Comparison of ENCODE assay signal across 22 mouse cellular contexts in genomic region chr12:83413684-83414083, GRCm38 (mm10).
DNase-seq lines count a peak whose midpoint lies in the region; ATAC-seq and TF ChIP-seq lines count a peak whose summit lies in the region.
"Had no signal": no experiment of that assay in that cellular context is flagged by ENCODE, and none has a peak within 500 bp of the region (broad histone marks: within the 10 kb centered on the region; RNA-seq: fewer than 3 reads in every experiment).

No protein-coding gene starts in this region.

- H3K4me1 ChIP-seq in heart, embryonic 10.5 days = peaks cover 52% of the 10 kb centered on the region
- peaks cover 36% of the 10 kb centered on the region for H3K4me1 ChIP-seq in heart, embryonic 11.5 days (ENCODE audit: control insufficient read depth, insufficient read depth, low read length)
- no peaks in the 10 kb centered on the region for H3K4me1 ChIP-seq in midbrain, embryonic 11.5 days (ENCODE audit: control insufficient read depth, insufficient read depth, low read length)
- H3K4me1 ChIP-seq in midbrain, embryonic 10.5 days = peaks cover 20% of the 10 kb centered on the region

- no peak overlapping the region for H3K9ac ChIP-seq in heart, embryonic 11.5 days (ENCODE audit: low read depth, low read length)
- H3K9ac ChIP-seq in midbrain, embryonic 11.5 days (ENCODE audit: low read length) = no peak overlapping the region
- H3K9ac ChIP-seq: embryonic facial prominence, embryonic 13.5 days; embryonic facial prominence, embryonic 15.5 days had no signal

- 90% methylated on average over 5 of the region's 5 CpGs for WGBS in heart, embryonic 10.5 days
- WGBS in heart, embryonic 11.5 days (ENCODE audit: insufficient replicate concordance) = 93% methylated on average over 5 of the region's 5 CpGs
- 96% methylated on average over 5 of the region's 5 CpGs for WGBS in midbrain, embryonic 11.5 days
- WGBS in midbrain, embryonic 10.5 days = 90% methylated on average over 5 of the region's 5 CpGs

- no peak for DNase-seq in gastrocnemius, adult 2 months
- no peak for DNase-seq in gastrocnemius, postnatal 10 days
- no peak for DNase-seq in heart, embryonic 10.5 days (ENCODE audit: low spot score)
- DNase-seq in midbrain, embryonic 11.5 days (ENCODE audit: low spot score, missing footprints) = peak; percentile 53
- DNase-seq in midbrain, embryonic 10.5 days (ENCODE audit: low spot score) = no peak
- DNase-seq: adrenal gland, adult 2 months; adrenal gland, postnatal 10 days; adrenal gland, postnatal 25 days; cerebellum, adult 11 months; cerebellum, adult 18-20 months; cerebellum, adult 8-10 months; cerebellum, adult 9-11 months; cerebellum, postnatal 14 days; cerebellum, postnatal 36 days; embryo, embryonic 11 days had no signal

- no peaks in the 10 kb centered on the region for H3K36me3 ChIP-seq in heart, embryonic 10.5 days
- H3K36me3 ChIP-seq in heart, embryonic 11.5 days (ENCODE audit: control insufficient read depth, insufficient read depth, low read length) = no peaks in the 10 kb centered on the region
- H3K36me3 ChIP-seq in midbrain, embryonic 11.5 days (ENCODE audit: control insufficient read depth, insufficient read depth, low read length) = no peaks in the 10 kb centered on the region
- no peaks in the 10 kb centered on the region for H3K36me3 ChIP-seq in midbrain, embryonic 10.5 days
- H3K36me3 ChIP-seq: embryonic facial prominence, embryonic 13.5 days; embryonic facial prominence, embryonic 15.5 days; forebrain, embryonic 10.5 days had no signal

- no peak overlapping the region for H3K4me3 ChIP-seq in gastrocnemius, adult 2 months
- no peak overlapping the region for H3K4me3 ChIP-seq in heart, embryonic 10.5 days
- H3K4me3 ChIP-seq in heart, embryonic 11.5 days (ENCODE audit: low read depth, low read length) = no peak overlapping the region
- H3K4me3 ChIP-seq in midbrain, embryonic 11.5 days (ENCODE audit: low read depth, low read length) = no peak overlapping the region
- no peak overlapping the region for H3K4me3 ChIP-seq in midbrain, embryonic 10.5 days
- H3K4me3 ChIP-seq: embryonic facial prominence, embryonic 13.5 days; embryonic facial prominence, embryonic 15.5 days; erythroblast, embryonic 14.5 days; forebrain, embryonic 10.5 days had no signal

- H3K4me2 ChIP-seq in heart, embryonic 11.5 days = no peak overlapping the region
- H3K4me2 ChIP-seq in midbrain, embryonic 11.5 days = no peak overlapping the region
- H3K4me2 ChIP-seq: embryonic facial prominence, embryonic 13.5 days; embryonic facial prominence, embryonic 15.5 days had no signal

- H3K27me3 ChIP-seq in heart, embryonic 10.5 days (ENCODE audit: insufficient read depth, poor library complexity, severe bottlenecking) = no peaks in the 10 kb centered on the region
- no peaks in the 10 kb centered on the region for H3K27me3 ChIP-seq in heart, embryonic 11.5 days (ENCODE audit: control insufficient read depth, insufficient read depth, low read length)
- no peaks in the 10 kb centered on the region for H3K27me3 ChIP-seq in midbrain, embryonic 11.5 days (ENCODE audit: control insufficient read depth, insufficient read depth, low read length)
- no peaks in the 10 kb centered on the region for H3K27me3 ChIP-seq in midbrain, embryonic 10.5 days (ENCODE audit: low read depth, poor library complexity, severe bottlenecking)
- H3K27me3 ChIP-seq: embryonic facial prominence, embryonic 13.5 days; embryonic facial prominence, embryonic 15.5 days had no signal

- H3K27ac ChIP-seq in gastrocnemius, adult 2 months = peak overlapping the region; percentile 93
- H3K27ac ChIP-seq in heart, embryonic 10.5 days = peak overlapping the region; percentile 66; the same call in 1 of the 2 replicates
- no peak overlapping the region for H3K27ac ChIP-seq in heart, embryonic 11.5 days (ENCODE audit: low read depth, low read length)
- H3K27ac ChIP-seq in midbrain, embryonic 11.5 days (ENCODE audit: low read depth, low read length) = no peak overlapping the region
- H3K27ac ChIP-seq in midbrain, embryonic 10.5 days (replicated peaks) = no peak overlapping the region
- H3K27ac ChIP-seq: embryonic facial prominence, embryonic 15.5 days; forebrain, embryonic 10.5 days had no signal

- no peak for TF ChIP-seq CTCF in gastrocnemius, adult 2 months (IDR thresholded peaks at IDR 0.05)

- ATAC-seq in heart, embryonic 11.5 days (replicated peaks; ENCODE audit: insufficient number of reproducible peaks, low FRiP score, low TSS enrichment) = no peak
- no peak for ATAC-seq in midbrain, embryonic 11.5 days (ENCODE audit: low FRiP score)
- ATAC-seq: forebrain, embryonic 14.5 days; forebrain, embryonic 16.5 days had no signal

- intact Hi-C loops in gastrocnemius, adult 2 months (cut with DNase I) = loop anchor here (5.0 kb wide), 1 partner anchor 36 kb away; no protein-coding TSS in a partner anchor

- H3K9me3 ChIP-seq in heart, embryonic 10.5 days = no peaks in the 10 kb centered on the region
- H3K9me3 ChIP-seq in heart, embryonic 11.5 days (replicated peaks; ENCODE audit: control insufficient read depth, low read length) = no peaks in the 10 kb centered on the region
- H3K9me3 ChIP-seq in midbrain, embryonic 11.5 days (ENCODE audit: control insufficient read depth, low read length) = no peaks in the 10 kb centered on the region
- no peaks in the 10 kb centered on the region for H3K9me3 ChIP-seq in midbrain, embryonic 10.5 days (replicated peaks)
- H3K9me3 ChIP-seq: embryonic facial prominence, embryonic 15.5 days; forebrain, embryonic 10.5 days had no signal

Comparison
In these comparisons a context has a peak if more than half of its experiments do, and no peak if none do; other contexts are left out.
1. H3K27ac ChIP-seq: peak in gastrocnemius, adult 2 months (single experiment) and heart, embryonic 10.5 days (single experiment); none in heart, embryonic 11.5 days (single experiment), midbrain, embryonic 11.5 days (single experiment) and midbrain, embryonic 10.5 days (single experiment).